Mouse (Mus musculus) stomach, embryonic 15.5 days (tissue): ENCODE results near the gene Depdc1b. TPM values are rescaled to one million over a fixed set of nuclear protein-coding genes. Genes with fewer than 3 reads are reported as not detected.

ENCODE experiments used
- ATAC-seq: fragments of 200-750 bp; cut with Nextera tagmentation; 2 replicates; pipeline ENCODE4 v1.8.0; 2017; ENCODE audit warnings: low read depth, moderate number of reproducible peaks, moderate TSS enrichment; ENCODE audit not compliant: insufficient read depth, low FRiP score
- H3K27ac ChIP-seq: fragments of 300-500 bp; sonication (generic); 2 replicates; pipeline ENCODE4 v1.5.1; 2015; ENCODE audit warnings: mild to moderate bottlenecking, inconsistent platforms
- H3K27me3 ChIP-seq: fragments of 300-500 bp; sonication (generic); replicated peaks from 2 replicates; pipeline ENCODE4 v1.6.1; 2015; ENCODE audit warnings: inconsistent platforms
- H3K36me3 ChIP-seq: fragments of 300-500 bp; sonication (generic); 2 replicates; pipeline ENCODE4 v1.6.1; 2015; ENCODE audit warnings: inconsistent platforms
- H3K4me1 ChIP-seq: fragments of 300-500 bp; sonication (generic); 2 replicates; pipeline ENCODE4 v1.6.1; 2015; ENCODE audit warnings: inconsistent platforms
- H3K4me2 ChIP-seq: fragments of 300-500 bp; sonication (generic); 2 replicates; pipeline ENCODE4 v1.6.1; 2015; ENCODE audit warnings: mild to moderate bottlenecking, inconsistent platforms
- H3K4me3 ChIP-seq: fragments of 300-500 bp; sonication (generic); replicated peaks from 2 replicates; pipeline ENCODE4 v1.5.1; 2015; ENCODE audit warnings: inconsistent platforms
- H3K9ac ChIP-seq: fragments of 300-500 bp; sonication (generic); 2 replicates; pipeline ENCODE4 v1.6.1; 2015; ENCODE audit warnings: inconsistent platforms
- H3K9me3 ChIP-seq: fragments of 300-500 bp; sonication (generic); 2 replicates; pipeline ENCODE4 v1.6.1; 2016; ENCODE audit warnings: inconsistent platforms
- WGBS: fragments of 180-500 bp; shearing (Covaris S2); methylation state at CpG from one replicate; pipeline ENCODE4 v1.1.7; 2015; 5-methylcytosine and 5-hydroxymethylcytosine counted together
- polyA plus RNA-seq: library from polyadenylated mRNA; unstranded; fragments of >200 nt; fragmentation: Nextera tagmentation; extraction: Ambion mirVana; gene quantifications from 2 replicates; pipeline ENCODE4 v1.2.1, GENCODE M21; 2015

Depdc1b gene
- polyA plus RNA-seq, 1 experiment from 2014 or later = 6.9 TPM

GRCm38 (mm10) chr13:108320216-108320615, 4.1 kb downstream of the Depdc1b start:
- Histone ChIP-seq H3K9ac (no peak overlapping the region), H3K4me1 (peaks cover 7% of the 10 kb centered on the region), H3K27ac (no peak overlapping the region), H3K27me3 (no peaks in the 10 kb centered on the region), H3K4me3 (no peak overlapping the region), H3K9me3 (no peaks in the 10 kb centered on the region), H3K36me3 (0 out of 2 replicates have a peak, but pooled peaks cover 3% of the 10 kb centered on the region), H3K4me2 (no peak overlapping the region)
- 88% methylated on average over 8 of the region's 8 CpGs for WGBS
- ATAC-seq = no peak

- no peak for ATAC-seq
- no peaks in the 10 kb centered on the region for H3K27me3 ChIP-seq
Measured at GRCm38 (mm10) chr13:108322466-108322865, 6.3 kb downstream of the Depdc1b start.

GRCm38 (mm10) chr13:108323317-108323716, 7.2 kb downstream of the Depdc1b start:
- Histone ChIP-seq H3K27me3 (no peaks in the 10 kb centered on the region), H3K36me3 (0 out of 2 replicates have a peak, but pooled peaks cover 5% of the 10 kb centered on the region), H3K9ac (no peak overlapping the region), H3K4me1 (no peaks in the 10 kb centered on the region), H3K27ac (no peak overlapping the region), H3K4me2 (no peak overlapping the region), H3K4me3 (no peak overlapping the region), H3K9me3 (no peaks in the 10 kb centered on the region)
- WGBS = 91% methylated on average over 2 of the region's 2 CpGs
- ATAC-seq = no peak

More at GRCm38 (mm10) chr13:108322466-108322865, 6.3 kb downstream of the Depdc1b start:
- no peaks in the 10 kb centered on the region for H3K9me3 ChIP-seq
- 79% methylated on average over 2 of the region's 2 CpGs for WGBS
- H3K4me1 ChIP-seq = no peaks in the 10 kb centered on the region
- no peak overlapping the region for H3K4me2 ChIP-seq
- no peak overlapping the region for H3K9ac ChIP-seq
- H3K36me3 ChIP-seq = 0 out of 2 replicates have a peak, but pooled peaks cover 5% of the 10 kb centered on the region
- no peak overlapping the region for H3K27ac ChIP-seq
- H3K4me3 ChIP-seq = no peak overlapping the region

- ATAC-seq = no peak
- Histone ChIP-seq H3K9ac (no peak overlapping the region), H3K4me1 (no peaks in the 10 kb centered on the region), H3K27ac (no peak overlapping the region), H3K4me3 (no peak overlapping the region), H3K36me3 (0 out of 2 replicates have a peak, but pooled peaks cover 5% of the 10 kb centered on the region), H3K4me2 (no peak overlapping the region), H3K9me3 (no peaks in the 10 kb centered on the region), H3K27me3 (no peaks in the 10 kb centered on the region)
- WGBS = 92% methylated on average over 22 of the region's 22 CpGs
Measured at GRCm38 (mm10) chr13:108323866-108324829, 8.0 kb downstream of the Depdc1b start.

- Histone ChIP-seq H3K9ac (no peak overlapping the region), H3K27me3 (no peaks in the 10 kb centered on the region), H3K27ac (no peak overlapping the region), H3K9me3 (no peaks in the 10 kb centered on the region), H3K4me1 (no peaks in the 10 kb centered on the region), H3K4me3 (no peak overlapping the region), H3K4me2 (no peak overlapping the region), H3K36me3 (0 out of 2 replicates have a peak, but pooled peaks cover 5% of the 10 kb centered on the region)
- WGBS = 88% methylated on average over 5 of the region's 5 CpGs
- ATAC-seq = no peak
Measured at GRCm38 (mm10) chr13:108325871-108326270, 9.7 kb downstream of the Depdc1b start.

- no peak overlapping the region for H3K9ac ChIP-seq
- 0 out of 2 replicates have a peak, but pooled peaks cover 5% of the 10 kb centered on the region for H3K36me3 ChIP-seq
- no peak for ATAC-seq
- no peak overlapping the region for H3K4me3 ChIP-seq
- WGBS = 90% methylated on average over 10 of the region's 10 CpGs
- no peak overlapping the region for H3K4me2 ChIP-seq
- H3K9me3 ChIP-seq = no peaks in the 10 kb centered on the region
- H3K27ac ChIP-seq = no peak overlapping the region
- no peaks in the 10 kb centered on the region for H3K4me1 ChIP-seq
- no peaks in the 10 kb centered on the region for H3K27me3 ChIP-seq
Measured at GRCm38 (mm10) chr13:108326351-108326750, 10.2 kb downstream of the Depdc1b start.

GRCm38 (mm10) chr13:108327047-108327446, 10.9 kb downstream of the Depdc1b start:
- 70% methylated on average over 7 of the region's 7 CpGs for WGBS
- H3K4me1 ChIP-seq = no peaks in the 10 kb centered on the region
- H3K4me3 ChIP-seq = no peak overlapping the region
- no peak for ATAC-seq
- H3K27ac ChIP-seq = no peak overlapping the region
- H3K36me3 ChIP-seq = 0 out of 2 replicates have a peak, but pooled peaks cover 5% of the 10 kb centered on the region
- H3K9me3 ChIP-seq = no peaks in the 10 kb centered on the region
- H3K9ac ChIP-seq = no peak overlapping the region
- no peak overlapping the region for H3K4me2 ChIP-seq
- no peaks in the 10 kb centered on the region for H3K27me3 ChIP-seq

- Histone ChIP-seq H3K36me3 (peaks cover 5% of the 10 kb centered on the region; the same call in 1 of the 2 replicates), H3K9me3 (no peaks in the 10 kb centered on the region), H3K4me2 (no peak overlapping the region), H3K4me3 (no peak overlapping the region), H3K4me1 (no peaks in the 10 kb centered on the region), H3K27ac (no peak overlapping the region), H3K9ac (no peak overlapping the region), H3K27me3 (no peaks in the 10 kb centered on the region)
- 92% methylated on average over 21 of the region's 21 CpGs for WGBS
- no peak for ATAC-seq
Measured at GRCm38 (mm10) chr13:108328406-108329180, 12.5 kb downstream of the Depdc1b start.

- no peaks in the 10 kb centered on the region for H3K27me3 ChIP-seq
- H3K9ac ChIP-seq = no peak overlapping the region
- no peak overlapping the region for H3K4me3 ChIP-seq
- no peak overlapping the region for H3K27ac ChIP-seq
- no peaks in the 10 kb centered on the region for H3K4me1 ChIP-seq
- WGBS = 59% methylated on average over 3 of the region's 3 CpGs
- no peak for ATAC-seq
- peaks cover 5% of the 10 kb centered on the region; the same call in 1 of the 2 replicates for H3K36me3 ChIP-seq
- H3K4me2 ChIP-seq = no peak overlapping the region
- H3K9me3 ChIP-seq = no peaks in the 10 kb centered on the region
Measured at GRCm38 (mm10) chr13:108329693-108330092, 13.6 kb downstream of the Depdc1b start.

GRCm38 (mm10) chr13:108335257-108336003, 19.3 kb downstream of the Depdc1b start:
- no peaks in the 10 kb centered on the region for H3K9me3 ChIP-seq
- H3K9ac ChIP-seq = no peak overlapping the region
- H3K36me3 ChIP-seq = no peaks in the 10 kb centered on the region; the same call in 1 of the 2 replicates
- H3K27ac ChIP-seq = no peak overlapping the region
- WGBS = 66% methylated on average over 15 of the region's 15 CpGs
- ATAC-seq = no peak
- H3K4me3 ChIP-seq = no peak overlapping the region
- H3K4me2 ChIP-seq = no peak overlapping the region
- 0 out of 2 replicates have a peak, but pooled peaks cover 5% of the 10 kb centered on the region for H3K4me1 ChIP-seq
- H3K27me3 ChIP-seq = no peaks in the 10 kb centered on the region

- WGBS = 90% methylated on average over 11 of the region's 11 CpGs
- Histone ChIP-seq H3K36me3 (no peaks in the 10 kb centered on the region; the same call in 1 of the 2 replicates), H3K27ac (no peak overlapping the region), H3K4me2 (no peak overlapping the region), H3K4me3 (no peak overlapping the region), H3K27me3 (no peaks in the 10 kb centered on the region), H3K9me3 (no peaks in the 10 kb centered on the region), H3K4me1 (0 out of 2 replicates have a peak, but pooled peaks cover 5% of the 10 kb centered on the region), H3K9ac (no peak overlapping the region)
- no peak for ATAC-seq
Measured at GRCm38 (mm10) chr13:108336192-108336591, 20.1 kb downstream of the Depdc1b start.
